Mouse (Mus musculus): Measurements from ENCODE around the gene Gm37240.

DNA sequence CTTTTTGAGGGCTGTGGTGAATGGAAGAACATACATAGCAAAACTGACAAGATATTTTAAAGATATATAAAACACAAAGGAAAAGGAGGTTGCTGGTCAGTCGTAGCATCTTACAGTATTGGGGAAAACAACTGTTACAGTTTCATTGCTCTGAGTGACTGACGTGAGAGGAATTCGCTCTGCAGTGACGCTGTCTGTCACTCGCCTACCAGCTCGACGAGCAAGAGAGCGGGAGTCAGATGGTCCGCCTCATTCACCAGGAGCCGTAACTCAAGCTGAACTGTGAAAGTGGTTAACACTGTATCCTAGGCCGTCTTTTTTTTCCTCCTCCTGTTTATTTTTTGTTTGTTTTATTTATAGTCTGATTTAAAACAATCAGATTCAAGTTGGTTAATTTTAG lies 908.6 kb downstream of the Gm37240 start:
- TF ChIP-seq MAFK (IDR thresholded peaks at IDR 0.05; ENCODE audit: insufficient read depth, low read depth, low read length) = no peak
- no peak for TF ChIP-seq ZNF384 (IDR thresholded peaks at IDR 0.05; ENCODE audit: low read depth, low read length)
- no peak for TF ChIP-seq CHD2 (IDR thresholded peaks at IDR 0.05; ENCODE audit: low read depth, low read length)
- no peak for TF ChIP-seq HCFC1 (IDR thresholded peaks at IDR 0.05; ENCODE audit: borderline replicate concordance, insufficient read depth, low read length)
- no peak for TF ChIP-seq ZC3H11A (IDR thresholded peaks at IDR 0.05; ENCODE audit: borderline replicate concordance, low read depth, low read length)

Data from ES-E14 (cell line).